Mouse (Mus musculus) hindbrain, embryonic 13.5 days (tissue): ENCODE data around the gene Htra2. TPM values are rescaled to one million over a fixed set of nuclear protein-coding genes. Genes with fewer than 3 reads are reported as not detected.

ENCODE experiments used
- ATAC-seq: fragments of 200-750 bp; cut with Nextera tagmentation; 2 replicates; pipeline ENCODE4 v1.8.0; 2017; ENCODE audit warnings: moderate TSS enrichment; ENCODE audit not compliant: low FRiP score
- H3K27ac ChIP-seq: fragments of 300-500 bp; sonication (generic); 2 replicates; pipeline ENCODE4 v1.5.1; 2015; ENCODE audit warnings: inconsistent platforms, mild to moderate bottlenecking, moderate library complexity
- H3K27me3 ChIP-seq: fragments of 300-500 bp; sonication (generic); 2 replicates; pipeline ENCODE4 v1.6.1; 2015; ENCODE audit warnings: mild to moderate bottlenecking, inconsistent platforms
- H3K36me3 ChIP-seq: fragments of 300-500 bp; sonication (generic); 2 replicates; pipeline ENCODE4 v1.6.1; 2015; ENCODE audit warnings: mild to moderate bottlenecking, inconsistent platforms
- H3K4me1 ChIP-seq: fragments of 300-500 bp; sonication (generic); replicated peaks from 2 replicates; pipeline ENCODE4 v1.6.1; 2015; ENCODE audit warnings: inconsistent platforms
- H3K4me2 ChIP-seq: fragments of 300-500 bp; sonication (generic); 2 replicates; pipeline ENCODE4 v1.6.1; 2015; ENCODE audit warnings: inconsistent platforms, mild to moderate bottlenecking, moderate library complexity
- H3K4me3 ChIP-seq: fragments of 300-500 bp; sonication (generic); 2 replicates; pipeline ENCODE4 v1.5.1; 2015; ENCODE audit warnings: mild to moderate bottlenecking, inconsistent platforms
- H3K9ac ChIP-seq: fragments of 300-500 bp; sonication (generic); 2 replicates; pipeline ENCODE4 v1.6.1; 2015; ENCODE audit warnings: mild to moderate bottlenecking, inconsistent platforms
- H3K9me3 ChIP-seq: fragments of 300-500 bp; sonication (generic); 2 replicates; pipeline ENCODE4 v1.6.1; 2016; ENCODE audit warnings: inconsistent platforms
- WGBS: fragments of 180-500 bp; shearing (Covaris S2); methylation state at CpG from one replicate; pipeline ENCODE4 v1.1.7; 2015; 5-methylcytosine and 5-hydroxymethylcytosine counted together
- microRNA counts: library from miRNA; unstranded; fragments of <30 nt; microRNA quantifications from one replicate; lab custom pipeline; 2016
- microRNA-seq: library from miRNA; unstranded; fragments of <30 nt; microRNA quantifications from one replicate; pipeline ENCODE4, GENCODE M21; 2016
- polyA plus RNA-seq: library from polyadenylated mRNA; unstranded; fragments of >200 nt; fragmentation: Nextera tagmentation; extraction: Ambion mirVana; gene quantifications from 2 replicates; pipeline ENCODE4 v1.2.1, GENCODE M21; 2015

The Htra2 gene
- polyA plus RNA-seq, 1 experiment from 2014 or later: 68.6 TPM

- Histone ChIP-seq H3K4me2 (no peak overlapping the region), H3K4me1 (no peaks in the 10 kb centered on the region), H3K4me3 (no peak overlapping the region), H3K9me3 (no peaks in the 10 kb centered on the region), H3K9ac (no peak overlapping the region), H3K27ac (no peak overlapping the region), H3K27me3 (0 out of 2 replicates have a peak, but pooled peaks cover 3% of the 10 kb centered on the region), H3K36me3 (no peaks in the 10 kb centered on the region)
- ATAC-seq: no peak
- WGBS: 94% methylated on average over 7 of the region's 7 CpGs
These were observed 43.8 kb downstream of the Htra2 start for GRCm38 (mm10) chr6:83011255-83011654.

GRCm38 (mm10) chr6:83010010-83010409, 45.1 kb downstream of the Htra2 start:
- no peak overlapping the region for H3K4me3 ChIP-seq
- no peak for ATAC-seq
- no peak overlapping the region for H3K9ac ChIP-seq
- no peaks in the 10 kb centered on the region for H3K36me3 ChIP-seq
- no peaks in the 10 kb centered on the region for H3K9me3 ChIP-seq
- no peak overlapping the region for H3K4me2 ChIP-seq
- 78% methylated on average over 7 of the region's 7 CpGs for WGBS
- no peaks in the 10 kb centered on the region for H3K4me1 ChIP-seq
- 0 out of 2 replicates have a peak, but pooled peaks cover 3% of the 10 kb centered on the region for H3K27me3 ChIP-seq
- H3K27ac ChIP-seq: no peak overlapping the region

DNA sequence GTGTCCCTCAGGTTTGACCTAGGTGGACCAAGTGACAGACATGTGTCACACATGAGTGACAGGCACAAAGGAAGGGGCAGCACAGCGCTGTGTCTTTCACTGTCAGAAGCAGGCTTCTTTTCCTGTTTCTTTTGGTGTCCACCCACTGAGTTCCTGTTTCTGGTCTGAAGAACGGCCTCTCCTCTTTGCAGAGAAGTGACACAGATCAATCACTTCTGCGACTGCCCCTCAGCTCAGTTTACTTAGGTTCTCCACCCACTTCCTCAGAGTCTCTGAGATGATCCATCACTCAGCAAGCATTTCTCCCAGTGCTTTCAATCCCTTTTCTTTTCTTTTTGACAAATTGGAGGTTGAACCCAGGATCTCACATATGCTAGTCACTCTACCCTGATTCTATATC, 46.4 kb downstream of the Htra2 start:
- no peak overlapping the region for H3K4me3 ChIP-seq
- H3K27me3 ChIP-seq: 0 out of 2 replicates have a peak, but pooled peaks cover 3% of the 10 kb centered on the region
- ATAC-seq: no peak
- no peak overlapping the region for H3K27ac ChIP-seq
- no peaks in the 10 kb centered on the region for H3K9me3 ChIP-seq
- H3K9ac ChIP-seq: no peak overlapping the region
- WGBS: 52% methylated on average over 3 of the region's 3 CpGs
- no peaks in the 10 kb centered on the region for H3K4me1 ChIP-seq
- no peaks in the 10 kb centered on the region for H3K36me3 ChIP-seq
- no peak overlapping the region for H3K4me2 ChIP-seq

DNA sequence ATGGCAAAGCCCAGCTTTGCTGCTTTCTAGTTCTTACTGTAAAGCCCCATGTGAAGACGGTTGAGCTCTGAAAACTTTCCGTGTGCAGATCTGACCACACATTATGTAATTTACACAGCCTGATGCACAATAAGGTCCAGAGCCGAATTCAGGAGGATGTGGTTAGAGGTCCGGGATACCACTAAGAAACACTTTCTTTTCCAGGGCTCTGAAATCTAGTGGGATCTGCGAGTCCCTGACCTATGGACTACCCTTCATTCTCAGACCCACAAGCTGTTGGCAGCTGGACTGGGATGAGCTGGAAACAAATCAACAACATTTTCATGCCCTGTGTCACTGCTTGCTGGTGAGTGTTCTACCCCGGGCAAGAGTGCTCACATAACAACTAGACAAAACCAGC, 49.0 kb downstream of the Htra2 start:
- H3K4me3 ChIP-seq: no peak overlapping the region
- no peak overlapping the region for H3K4me2 ChIP-seq
- H3K4me1 ChIP-seq: no peaks in the 10 kb centered on the region
- no peak overlapping the region for H3K27ac ChIP-seq
- no peaks in the 10 kb centered on the region for H3K9me3 ChIP-seq
- 90% methylated on average over 6 of the region's 6 CpGs for WGBS
- ATAC-seq: no peak
- no peak overlapping the region for H3K9ac ChIP-seq
- no peaks in the 10 kb centered on the region for H3K36me3 ChIP-seq
- 0 out of 2 replicates have a peak, but pooled peaks cover 1% of the 10 kb centered on the region for H3K27me3 ChIP-seq

- H3K27ac ChIP-seq: no peak overlapping the region
- no peak overlapping the region for H3K9ac ChIP-seq
- H3K27me3 ChIP-seq: no peaks in the 10 kb centered on the region
- H3K36me3 ChIP-seq: no peaks in the 10 kb centered on the region
- H3K9me3 ChIP-seq: no peaks in the 10 kb centered on the region
- H3K4me3 ChIP-seq: no peak overlapping the region
- 88% methylated on average over 10 of the region's 10 CpGs for WGBS
- no peak for ATAC-seq
- H3K4me2 ChIP-seq: no peak overlapping the region
- H3K4me1 ChIP-seq: no peaks in the 10 kb centered on the region
These were observed 49.5 kb downstream of the Htra2 start for GRCm38 (mm10) chr6:83005444-83006011.

- Histone ChIP-seq H3K27ac (no peak overlapping the region), H3K4me3 (no peak overlapping the region), H3K4me2 (no peak overlapping the region), H3K9me3 (no peaks in the 10 kb centered on the region), H3K9ac (no peak overlapping the region), H3K36me3 (no peaks in the 10 kb centered on the region), H3K27me3 (no peaks in the 10 kb centered on the region), H3K4me1 (no peaks in the 10 kb centered on the region)
- ATAC-seq: no peak
- 49% methylated on average over 7 of the region's 7 CpGs for WGBS
These were observed 50.2 kb downstream of the Htra2 start for GRCm38 (mm10) chr6:83004872-83005271.

- H3K9me3 ChIP-seq: no peaks in the 10 kb centered on the region
- 79% methylated on average over 2 of the region's 2 CpGs for WGBS
These were observed 50.8 kb downstream of the Htra2 start for GRCm38 (mm10) chr6:83004309-83004708.

DNA sequence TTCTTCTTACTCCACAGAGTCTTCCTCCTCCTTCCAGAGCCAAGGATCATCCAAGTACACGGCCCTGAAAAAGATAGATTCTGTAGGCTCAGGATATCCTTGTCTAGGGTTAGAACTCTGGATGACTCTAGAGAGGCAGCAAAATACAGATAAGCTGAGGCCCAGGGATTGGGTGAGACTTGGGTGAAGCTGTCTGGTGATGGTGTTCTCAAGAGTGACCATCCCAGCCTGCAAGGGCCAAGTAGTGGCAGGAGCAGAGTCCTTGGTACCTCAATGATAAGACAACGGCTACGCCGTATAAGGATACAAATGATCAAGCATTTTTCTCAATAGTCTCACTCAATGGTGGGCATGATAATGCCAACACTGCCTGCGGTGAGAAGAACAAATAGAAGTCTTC, 51.2 kb downstream of the Htra2 start:
- H3K4me3 ChIP-seq: no peak overlapping the region
- ATAC-seq: no peak
- no peaks in the 10 kb centered on the region for H3K27me3 ChIP-seq
- H3K27ac ChIP-seq: no peak overlapping the region
- H3K9ac ChIP-seq: no peak overlapping the region
- WGBS: 85% methylated on average over 5 of the region's 5 CpGs
- H3K4me1 ChIP-seq: no peaks in the 10 kb centered on the region
- no peak overlapping the region for H3K4me2 ChIP-seq
- no peaks in the 10 kb centered on the region for H3K9me3 ChIP-seq
- no peaks in the 10 kb centered on the region for H3K36me3 ChIP-seq

More at GRCm38 (mm10) chr6:83004309-83004708, 50.8 kb downstream of the Htra2 start:
- Histone ChIP-seq H3K4me3 (no peak overlapping the region), H3K27ac (no peak overlapping the region), H3K9ac (no peak overlapping the region), H3K4me1 (no peaks in the 10 kb centered on the region), H3K4me2 (no peak overlapping the region), H3K27me3 (no peaks in the 10 kb centered on the region), H3K36me3 (no peaks in the 10 kb centered on the region)
- no peak for ATAC-seq

GRCm38 (mm10) chr6:83003082-83003481, 52.0 kb downstream of the Htra2 start:
- Histone ChIP-seq H3K4me1 (no peaks in the 10 kb centered on the region), H3K4me3 (no peak overlapping the region), H3K36me3 (no peaks in the 10 kb centered on the region), H3K27me3 (peaks cover 4% of the 10 kb centered on the region; the same call in 1 of the 2 replicates), H3K27ac (no peak overlapping the region), H3K9me3 (no peaks in the 10 kb centered on the region), H3K4me2 (no peak overlapping the region), H3K9ac (no peak overlapping the region)
- WGBS: 100% methylated on average over 1 of the region's 1 CpGs
- ATAC-seq: no peak

MicroRNAs encoded within 50 kb of the gene (microRNA counts, 519-probe panel; counts per million panel counts)
- 51.3 counts per million for microRNA mmu-miR-3470a+mmu-miR-3470b (lab: Ali Mortazavi, UCI)

Small RNA genes lying within 50 kb of the gene (microRNA-seq; reads per million reads assigned to microRNA genes)
- not detected for gene Mir3470a
- gene Mir7040: not detected

Other genes starting within 250 kb of the Htra2 start
- 17.5 and 18.6 TPM in 2 replicates for gene Sema4f, start 115.5 kb downstream of the Htra2 start, polyA plus RNA-seq
- gene M1ap, start 108.4 kb downstream of the Htra2 start, polyA plus RNA-seq: not detected in 2 replicates
- gene Dok1, start 21.8 kb downstream of the Htra2 start, polyA plus RNA-seq: 2.8 and 3.6 TPM in 2 replicates
- gene Loxl3, start 21.1 kb downstream of the Htra2 start, polyA plus RNA-seq: 5.9 and 6.8 TPM in 2 replicates
- gene Aup1, start 752 bp downstream of the Htra2 start, polyA plus RNA-seq: 168 and 178 TPM in 2 replicates
- 0.81 and 0.91 TPM in 2 replicates for gene Dqx1, start 2.6 kb upstream of the Htra2 start, polyA plus RNA-seq
- 1.6 and 2.8 TPM in 2 replicates for gene Tlx2, start 15.0 kb upstream of the Htra2 start, polyA plus RNA-seq
- 45.6 and 47.1 TPM in 2 replicates for gene Pcgf1, start 22.6 kb upstream of the Htra2 start, polyA plus RNA-seq
- 0.41 TPM in 1 of 2 replicates, not detected in the other for gene Lbx2, start 31.1 kb upstream of the Htra2 start, polyA plus RNA-seq
- 3.0 and 5.9 TPM in 2 replicates for gene Ccdc142, start 46.3 kb upstream of the Htra2 start, polyA plus RNA-seq
- gene Gm42688, start 46.3 kb upstream of the Htra2 start, polyA plus RNA-seq: 4.0 and 4.4 TPM in 2 replicates
- gene Mrpl53, start 53.8 kb upstream of the Htra2 start, polyA plus RNA-seq: 123 TPM in 2 replicates
- 21.5 and 25.7 TPM in 2 replicates for gene Mogs, start 60.2 kb upstream of the Htra2 start, polyA plus RNA-seq
- 216 and 227 TPM in 2 replicates for gene Wbp1, start 66.3 kb upstream of the Htra2 start, polyA plus RNA-seq
- gene Ino80b, start 70.2 kb upstream of the Htra2 start, polyA plus RNA-seq: 13.4 and 14.1 TPM in 2 replicates
- 15.9 and 16.6 TPM in 2 replicates for gene Rtkn, start 80.2 kb upstream of the Htra2 start, polyA plus RNA-seq
- gene Wdr54, start 101.1 kb upstream of the Htra2 start, polyA plus RNA-seq: 15.2 and 15.5 TPM in 2 replicates
- 4.3 and 6.0 TPM in 2 replicates for gene 1700003E16Rik, start 101.1 kb upstream of the Htra2 start, polyA plus RNA-seq
- 142 and 147 TPM in 2 replicates for gene Dctn1, start 110.6 kb upstream of the Htra2 start, polyA plus RNA-seq
- gene Slc4a5, start 164.6 kb upstream of the Htra2 start, polyA plus RNA-seq: 2.3 and 5.4 TPM in 2 replicates